Mouse (Mus musculus) heart, embryonic 12.5 days (tissue): ENCODE results near the gene Mustn1. TPM values are rescaled to one million over a fixed set of nuclear protein-coding genes. Genes with fewer than 3 reads are reported as not detected.

ENCODE experiments used
- ATAC-seq: fragments of 200-750 bp; cut with Nextera tagmentation; 2 replicates; pipeline ENCODE4 v1.8.0; 2017; ENCODE audit warnings: moderate TSS enrichment, moderate library complexity; ENCODE audit not compliant: insufficient number of reproducible peaks, low FRiP score
- H3K27ac ChIP-seq: fragments of 300-500 bp; sonication (generic); 2 replicates; pipeline ENCODE4 v1.5.1; 2016; ENCODE audit warnings: mild to moderate bottlenecking, moderate library complexity; ENCODE audit not compliant: poor library complexity, severe bottlenecking
- H3K27me3 ChIP-seq: fragments of 300-500 bp; sonication (generic); replicated peaks from 2 replicates; pipeline ENCODE4 v1.6.1; 2016; ENCODE audit warnings: mild to moderate bottlenecking, moderate library complexity
- H3K36me3 ChIP-seq: fragments of 300-500 bp; sonication (generic); 2 replicates; pipeline ENCODE4 v1.6.1; 2016; ENCODE audit warnings: mild to moderate bottlenecking, moderate library complexity
- H3K4me1 ChIP-seq: fragments of 300-500 bp; sonication (generic); replicated peaks from 2 replicates; pipeline ENCODE4 v1.6.1; 2016; ENCODE audit warnings: mild to moderate bottlenecking
- H3K4me2 ChIP-seq: fragments of 300-500 bp; sonication (generic); 2 replicates; pipeline ENCODE4 v1.6.1; 2016; ENCODE audit warnings: mild to moderate bottlenecking, moderate library complexity
- H3K4me3 ChIP-seq: fragments of 300-500 bp; sonication (generic); 2 replicates; pipeline ENCODE4 v1.5.1; 2016; ENCODE audit warnings: mild to moderate bottlenecking
- H3K9ac ChIP-seq: fragments of 300-500 bp; sonication (generic); 2 replicates; pipeline ENCODE4 v1.6.1; 2016; ENCODE audit warnings: mild to moderate bottlenecking, moderate library complexity
- H3K9me3 ChIP-seq: fragments of 300-500 bp; sonication (generic); replicated peaks from 2 replicates; pipeline ENCODE4 v1.6.1; 2016; ENCODE audit warnings: mild to moderate bottlenecking, moderate library complexity
- WGBS: fragments of 180-500 bp; shearing (Covaris S2); methylation state at CpG from one replicate; pipeline ENCODE4 v1.1.7; 2016; 5-methylcytosine and 5-hydroxymethylcytosine counted together
- polyA plus RNA-seq: library from polyadenylated mRNA; unstranded; fragments of >200 nt; fragmentation: Nextera tagmentation; extraction: Ambion mirVana; gene quantifications from 2 replicates; pipeline ENCODE4 v1.2.1, GENCODE M21; 2016

Mustn1 gene
- 2.3 and 2.6 TPM in 2 replicates for polyA plus RNA-seq

GRCm38 (mm10) chr14:30878958-30879571, at the start of gene Mustn1:
Mustn1 (plus strand) TSS chr14:30879200.
- H3K27ac ChIP-seq = peak within 1 kb of the TSS; percentile 53
- H3K4me2 ChIP-seq = 0 out of 2 replicates have a peak within 1 kb of the TSS, but pooled peaks have one; percentile 3
- WGBS = 45% methylated on average over 11 of the region's 11 CpGs
- no peaks in the 10 kb centered on the region for H3K27me3 ChIP-seq
- peaks cover 39% of the 10 kb centered on the region for H3K4me1 ChIP-seq
- peak; percentile 62 for ATAC-seq
- H3K36me3 ChIP-seq = peaks cover 18% of the 10 kb centered on the region
- no peak within 1 kb of the TSS for H3K9ac ChIP-seq
- H3K9me3 ChIP-seq = no peaks in the 10 kb centered on the region
- no peak within 1 kb of the TSS for H3K4me3 ChIP-seq

DNA sequence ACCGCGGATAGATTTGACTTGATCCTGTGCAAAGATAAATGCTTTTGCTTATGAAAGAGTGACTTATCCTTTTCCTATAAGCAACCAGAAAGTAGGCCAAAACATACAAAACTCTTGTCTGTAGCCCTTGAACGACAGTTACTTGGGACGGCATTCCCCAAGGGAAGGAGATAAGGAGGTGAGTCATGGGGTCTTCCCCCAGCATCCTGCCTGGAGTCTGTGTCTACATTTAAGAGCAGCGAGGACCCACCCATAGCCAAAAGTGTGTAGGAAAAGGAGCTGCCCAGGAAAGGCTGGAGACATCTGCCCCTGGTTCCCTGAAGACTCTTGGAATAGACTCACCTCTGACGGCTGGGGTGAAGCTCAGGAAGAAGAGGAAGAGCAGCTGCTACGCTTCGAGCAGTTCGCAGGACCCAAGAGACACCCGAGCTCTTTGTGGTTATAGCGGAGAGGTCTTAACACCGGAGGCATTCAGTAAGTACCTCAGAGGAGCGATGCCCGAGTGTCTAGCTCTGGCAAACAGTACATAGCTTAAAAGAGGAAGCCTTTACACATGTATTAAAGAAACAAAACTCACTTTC, 41.5 kb upstream of the Mustn1 start:
- Histone ChIP-seq H3K4me3 (no peak overlapping the region), H3K36me3 (peaks cover 9% of the 10 kb centered on the region; the same call in 1 of the 2 replicates), H3K9me3 (no peaks in the 10 kb centered on the region), H3K27ac (no peak overlapping the region), H3K4me1 (peaks cover 21% of the 10 kb centered on the region), H3K27me3 (no peaks in the 10 kb centered on the region), H3K9ac (no peak overlapping the region), H3K4me2 (no peak overlapping the region)
- 72% methylated on average over 14 of the region's 14 CpGs for WGBS
- ATAC-seq = no peak

- H3K9me3 ChIP-seq = peaks cover 4% of the 10 kb centered on the region
- no peak overlapping the region for H3K9ac ChIP-seq
- no peak overlapping the region for H3K4me2 ChIP-seq
- ATAC-seq = no peak
- H3K27ac ChIP-seq = no peak overlapping the region
- 92% methylated on average over 3 of the region's 3 CpGs for WGBS
- H3K36me3 ChIP-seq = 0 out of 2 replicates have a peak, but pooled peaks cover 13% of the 10 kb centered on the region
- H3K4me1 ChIP-seq = no peaks in the 10 kb centered on the region
- H3K27me3 ChIP-seq = no peaks in the 10 kb centered on the region
- no peak overlapping the region for H3K4me3 ChIP-seq
Observed at GRCm38 (mm10) chr14:30843701-30844100, 35.3 kb upstream of the Mustn1 start.

DNA sequence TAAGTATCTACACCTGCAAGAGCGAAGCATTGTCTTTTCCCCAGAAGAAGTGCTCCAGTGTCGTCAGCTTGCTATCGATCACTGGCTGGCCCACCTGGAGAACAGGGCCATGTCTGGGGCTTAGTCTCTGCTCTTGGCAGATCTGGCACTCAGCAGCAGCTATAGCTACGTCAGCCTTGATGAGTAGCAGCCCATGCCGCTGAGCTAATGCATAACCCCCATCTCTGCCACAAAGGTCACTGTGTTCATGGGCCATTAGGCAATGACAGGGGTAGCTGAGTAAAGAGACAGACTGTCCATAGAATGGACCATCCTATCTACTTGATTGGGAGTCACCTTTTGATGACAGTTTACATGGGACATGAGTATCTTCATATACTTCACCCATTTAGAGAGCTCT, 28.5 kb upstream of the Mustn1 start:
- Histone ChIP-seq H3K4me3 (no peak overlapping the region), H3K36me3 (0 out of 2 replicates have a peak, but pooled peaks cover 6% of the 10 kb centered on the region), H3K27me3 (no peaks in the 10 kb centered on the region), H3K9me3 (peaks cover 3% of the 10 kb centered on the region), H3K4me2 (no peak overlapping the region), H3K9ac (no peak overlapping the region), H3K4me1 (no peaks in the 10 kb centered on the region), H3K27ac (no peak overlapping the region)
- 90% methylated on average over 5 of the region's 5 CpGs for WGBS
- ATAC-seq = no peak

DNA sequence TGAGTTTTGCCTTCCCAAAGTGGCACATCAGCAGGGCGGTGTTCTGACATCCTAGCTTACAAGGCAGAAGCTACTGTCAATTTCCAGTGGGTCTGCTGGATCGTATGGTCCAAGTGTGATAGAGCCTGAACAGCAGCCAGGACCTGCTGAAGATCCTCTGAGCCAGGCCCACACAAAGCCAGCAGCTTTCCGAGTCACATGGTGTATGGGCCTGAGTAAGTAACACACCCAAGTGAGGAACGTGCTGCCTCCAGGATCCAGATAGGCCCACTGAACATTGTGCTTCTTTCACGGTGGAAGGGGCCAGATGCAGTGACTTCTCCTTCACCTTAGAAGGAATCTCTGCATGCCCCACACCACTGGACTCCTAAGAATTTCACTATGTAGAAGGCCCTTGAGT, 26.7 kb upstream of the Mustn1 start:
- ATAC-seq = no peak
- 80% methylated on average over 5 of the region's 5 CpGs for WGBS
- no peak overlapping the region for H3K27ac ChIP-seq

DNA sequence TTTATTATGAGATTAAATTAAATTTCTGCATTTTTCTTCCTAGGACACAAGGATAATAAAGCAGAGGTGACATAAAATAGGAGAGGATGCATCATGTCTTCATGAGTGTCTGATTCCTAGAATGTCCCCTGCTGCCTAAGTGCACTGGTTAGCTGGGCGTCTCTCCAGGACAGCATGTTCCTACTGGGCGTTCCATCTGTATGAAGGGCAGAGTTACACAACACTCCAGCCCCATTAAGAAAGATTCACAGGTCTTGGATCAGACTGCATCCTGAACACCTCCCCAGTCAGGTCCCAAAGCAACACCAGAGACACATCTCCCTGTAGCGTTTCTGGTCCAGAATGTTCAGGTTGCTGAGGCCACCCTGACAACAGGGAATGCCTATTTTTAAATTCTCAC, 23.7 kb upstream of the Mustn1 start:
- Histone ChIP-seq H3K4me1 (0 out of 2 replicates have a peak, but pooled peaks cover 6% of the 10 kb centered on the region), H3K27me3 (no peaks in the 10 kb centered on the region), H3K9ac (no peak overlapping the region), H3K27ac (no peak overlapping the region), H3K36me3 (no peaks in the 10 kb centered on the region), H3K4me2 (no peak overlapping the region), H3K9me3 (no peaks in the 10 kb centered on the region), H3K4me3 (no peak overlapping the region)
- no peak for ATAC-seq
- WGBS = 91% methylated on average over 3 of the region's 3 CpGs

More for the DNA sequence above, 26.7 kb upstream of the Mustn1 start:
- no peak overlapping the region for H3K4me3 ChIP-seq
- no peak overlapping the region for H3K4me2 ChIP-seq
- no peak overlapping the region for H3K9ac ChIP-seq
- H3K36me3 ChIP-seq = no peaks in the 10 kb centered on the region
- no peaks in the 10 kb centered on the region for H3K27me3 ChIP-seq
- H3K4me1 ChIP-seq = 0 out of 2 replicates have a peak, but pooled peaks cover 6% of the 10 kb centered on the region
- no peaks in the 10 kb centered on the region for H3K9me3 ChIP-seq

GRCm38 (mm10) chr14:30856885-30857507, 22.0 kb upstream of the Mustn1 start:
- Histone ChIP-seq H3K4me2 (no peak overlapping the region), H3K27ac (no peak overlapping the region), H3K27me3 (no peaks in the 10 kb centered on the region), H3K9me3 (no peaks in the 10 kb centered on the region), H3K9ac (no peak overlapping the region), H3K36me3 (no peaks in the 10 kb centered on the region), H3K4me1 (0 out of 2 replicates have a peak, but pooled peaks cover 6% of the 10 kb centered on the region), H3K4me3 (no peak overlapping the region)
- WGBS = 55% methylated on average over 10 of the region's 10 CpGs
- ATAC-seq = no peak

GRCm38 (mm10) chr14:30857990-30858389, 21.0 kb upstream of the Mustn1 start:
- no peaks in the 10 kb centered on the region for H3K9me3 ChIP-seq
- 70% methylated on average over 4 of the region's 4 CpGs for WGBS
- H3K27ac ChIP-seq = no peak overlapping the region
- no peak for ATAC-seq
- 0 out of 2 replicates have a peak, but pooled peaks cover 6% of the 10 kb centered on the region for H3K4me1 ChIP-seq
- no peak overlapping the region for H3K9ac ChIP-seq
- H3K36me3 ChIP-seq = no peaks in the 10 kb centered on the region
- H3K27me3 ChIP-seq = no peaks in the 10 kb centered on the region
- H3K4me2 ChIP-seq = no peak overlapping the region
- no peak overlapping the region for H3K4me3 ChIP-seq

DNA sequence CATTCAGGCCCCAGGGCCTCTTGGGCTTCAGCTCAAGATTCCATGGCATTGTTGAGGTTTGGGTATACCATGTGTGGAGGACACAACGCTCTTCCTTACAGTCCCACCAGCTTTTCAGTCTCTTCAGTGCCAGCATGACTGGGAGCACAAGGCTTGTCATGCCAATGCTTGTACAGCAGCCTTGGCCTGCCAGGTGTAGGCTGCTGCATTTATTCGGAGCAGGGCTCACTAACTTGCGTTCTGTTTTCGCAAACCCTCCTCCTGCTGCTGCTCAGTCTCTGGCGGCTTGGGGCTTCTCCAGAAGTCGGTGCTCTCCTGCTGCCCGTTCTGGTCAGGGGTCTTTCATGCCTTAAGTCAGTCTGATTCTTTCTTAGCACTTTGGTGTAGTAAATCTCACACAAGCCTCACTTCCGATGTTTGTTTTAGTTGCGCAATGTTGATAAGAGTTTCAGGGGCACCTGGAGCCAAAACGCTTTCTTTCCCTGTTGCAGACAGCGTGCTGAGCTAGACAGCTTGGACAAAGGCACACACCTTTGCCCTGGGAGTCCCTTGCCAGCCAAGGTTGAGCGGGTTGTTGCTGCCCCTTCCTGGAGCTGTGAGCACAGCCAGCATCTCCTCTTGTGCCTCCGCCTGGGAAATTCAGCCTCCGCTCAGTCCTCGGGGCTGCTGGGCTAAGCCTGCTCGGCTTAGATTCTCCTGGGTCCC, 17.4 kb upstream of the Mustn1 start:
- Histone ChIP-seq H3K36me3 (peaks cover 4% of the 10 kb centered on the region; the same call in 1 of the 2 replicates), H3K9me3 (no peaks in the 10 kb centered on the region), H3K27me3 (no peaks in the 10 kb centered on the region), H3K9ac (no peak overlapping the region), H3K27ac (no peak overlapping the region), H3K4me2 (no peak overlapping the region), H3K4me1 (0 out of 2 replicates have a peak, but pooled peaks cover 5% of the 10 kb centered on the region), H3K4me3 (no peak overlapping the region)
- no peak for ATAC-seq
- 55% methylated on average over 16 of the region's 16 CpGs for WGBS

- H3K9me3 ChIP-seq = no peaks in the 10 kb centered on the region
- ATAC-seq = no peak
- 83% methylated on average over 9 of the region's 9 CpGs for WGBS
- no peak overlapping the region for H3K9ac ChIP-seq
- no peaks in the 10 kb centered on the region for H3K27me3 ChIP-seq
- no peak overlapping the region for H3K4me3 ChIP-seq
- H3K36me3 ChIP-seq = peaks cover 5% of the 10 kb centered on the region; the same call in 1 of the 2 replicates
- H3K4me1 ChIP-seq = no peaks in the 10 kb centered on the region
- H3K4me2 ChIP-seq = no peak overlapping the region
- no peak overlapping the region for H3K27ac ChIP-seq
Observed at GRCm38 (mm10) chr14:30862368-30862767, 16.6 kb upstream of the Mustn1 start.

DNA sequence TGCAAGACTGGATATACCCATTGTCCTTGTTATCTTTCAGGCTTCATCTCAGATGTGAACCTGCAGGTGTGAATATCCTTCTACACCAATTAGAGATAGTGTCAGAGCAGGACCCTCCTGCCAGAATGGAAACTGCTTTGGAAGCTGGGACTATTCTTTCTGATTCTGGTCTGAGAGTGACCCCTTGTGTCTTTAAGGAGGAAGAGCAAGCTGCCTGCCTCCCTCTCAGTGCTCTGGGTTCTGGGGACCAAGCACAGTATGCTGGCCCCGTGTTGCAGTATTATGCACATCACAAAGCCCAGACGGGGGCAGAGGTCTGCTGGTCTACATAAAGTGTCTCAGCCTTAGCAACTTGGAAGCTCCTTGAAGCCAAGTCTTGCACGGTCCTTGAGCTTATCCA, 13.7 kb upstream of the Mustn1 start:
- H3K27me3 ChIP-seq = no peaks in the 10 kb centered on the region
- WGBS = 63% methylated on average over 3 of the region's 3 CpGs
- H3K4me2 ChIP-seq = no peak overlapping the region
- no peak overlapping the region for H3K4me3 ChIP-seq
- H3K9ac ChIP-seq = no peak overlapping the region
- peaks cover 5% of the 10 kb centered on the region; the same call in 1 of the 2 replicates for H3K36me3 ChIP-seq
- no peak overlapping the region for H3K27ac ChIP-seq
- no peak for ATAC-seq
- H3K4me1 ChIP-seq = peaks cover 12% of the 10 kb centered on the region
- H3K9me3 ChIP-seq = no peaks in the 10 kb centered on the region
